Mouse (Mus musculus) kidney, embryonic 14.5 days (tissue): ENCODE results near the gene Pla1a. TPM values are rescaled to one million over a fixed set of nuclear protein-coding genes. Genes with fewer than 3 reads are reported as not detected.
"Not testable (repeated sequence)": the region's sequence is repeated elsewhere in the genome, so short reads cannot be mapped to it uniquely, and the experiment has no call there.

Experiments
- ATAC-seq: fragments of 200-750 bp; cut with Nextera tagmentation; 2 replicates; pipeline ENCODE4 v1.8.0; 2017; ENCODE audit warnings: moderate number of reproducible peaks, mild to moderate bottlenecking, moderate TSS enrichment, moderate library complexity; ENCODE audit not compliant: low FRiP score, low TSS enrichment
- H3K27ac ChIP-seq: fragments of 300-500 bp; sonication (generic); 2 replicates; pipeline ENCODE4 v1.5.1; 2014; ENCODE audit warnings: low read depth, mild to moderate bottlenecking, low read length, moderate library complexity, mixed read lengths
- H3K27me3 ChIP-seq: fragments of 300-500 bp; sonication (generic); 2 replicates; pipeline ENCODE4 v1.6.1; 2014; ENCODE audit warnings: mild to moderate bottlenecking, low read length; ENCODE audit not compliant: control insufficient read depth, insufficient read depth
- H3K36me3 ChIP-seq: fragments of 300-500 bp; sonication (generic); 2 replicates; pipeline ENCODE4 v1.6.1; 2014; ENCODE audit warnings: low read length, mixed read lengths; ENCODE audit not compliant: control insufficient read depth, insufficient read depth
- H3K4me1 ChIP-seq: fragments of 300-500 bp; sonication (generic); 2 replicates; pipeline ENCODE4 v1.6.1; 2014; ENCODE audit warnings: low read length, mixed read lengths; ENCODE audit not compliant: control insufficient read depth, insufficient read depth
- H3K4me2 ChIP-seq: fragments of 300-500 bp; sonication (generic); replicated peaks from 2 replicates; pipeline ENCODE4 v1.6.1; 2014; ENCODE audit warnings: low read depth, mild to moderate bottlenecking, low read length
- H3K4me3 ChIP-seq: fragments of 300-500 bp; sonication (generic); 2 replicates; pipeline ENCODE4 v1.5.1; 2014; ENCODE audit warnings: mild to moderate bottlenecking, low read length
- H3K9ac ChIP-seq: fragments of 300-500 bp; sonication (generic); 2 replicates; pipeline ENCODE4 v1.6.1; 2014; ENCODE audit warnings: low read depth, mild to moderate bottlenecking, low read length, moderate library complexity
- H3K9me3 ChIP-seq: fragments of 300-500 bp; sonication (generic); 2 replicates; pipeline ENCODE4 v1.6.1; 2016; ENCODE audit warnings: low read length; ENCODE audit not compliant: control insufficient read depth
- WGBS: fragments of 180-500 bp; shearing (Covaris S2); extraction: QIAGEN DNeasy Blood & Tissue Kit; methylation state at CpG from one replicate; pipeline ENCODE4 v1.1.7; 2014; 5-methylcytosine and 5-hydroxymethylcytosine counted together
- polyA plus RNA-seq: library from polyadenylated mRNA; unstranded; fragments of >200 nt; fragmentation: Nextera tagmentation; extraction: Ambion mirVana; gene quantifications from 2 replicates; pipeline ENCODE4 v1.2.1, GENCODE M21; 2014

The Pla1a gene
- polyA plus RNA-seq, 1 experiment from 2014 or later = 0.79 TPM

GRCm38 (mm10) chr16:38452442-38453202 lies 19.7 kb upstream of the Pla1a start, which contains the start of gene Adprh:
Gene Adprh (minus strand): TSS chr16:38452703.
- peak; percentile 98 for ATAC-seq
- Histone ChIP-seq H3K27ac (peak within 1 kb of the TSS; percentile 94), H3K9ac (peak within 1 kb of the TSS; percentile 91), H3K4me1 (peaks cover 9% of the 10 kb centered on the region), H3K27me3 (no peaks in the 10 kb centered on the region), H3K9me3 (no peaks in the 10 kb centered on the region), H3K4me3 (peak within 1 kb of the TSS; percentile 71), H3K36me3 (peaks cover 14% of the 10 kb centered on the region), H3K4me2 (peak within 1 kb of the TSS; percentile 76)
- 2% methylated on average over 61 of the region's 61 CpGs for WGBS

- Histone ChIP-seq H3K4me2 (peak overlapping the region; percentile 76), H3K27me3 (no peaks in the 10 kb centered on the region), H3K9me3 (no peaks in the 10 kb centered on the region), H3K36me3 (peaks cover 24% of the 10 kb centered on the region), H3K9ac (peak overlapping the region; percentile 91), H3K4me1 (peaks cover 9% of the 10 kb centered on the region), H3K27ac (peak overlapping the region; percentile 94), H3K4me3 (peak overlapping the region; percentile 71)
- WGBS = 42% methylated on average over 12 of the region's 12 CpGs
- no peak for ATAC-seq
Observed at GRCm38 (mm10) chr16:38451421-38452205, 18.7 kb upstream of the Pla1a start.

- Histone ChIP-seq H3K9ac (no peak overlapping the region), H3K36me3 (peaks cover 33% of the 10 kb centered on the region), H3K27me3 (no peaks in the 10 kb centered on the region), H3K4me2 (no peak overlapping the region), H3K4me1 (peaks cover 9% of the 10 kb centered on the region), H3K27ac (no peak overlapping the region), H3K9me3 (no peaks in the 10 kb centered on the region), H3K4me3 (no peak overlapping the region)
- 90% methylated on average over 7 of the region's 7 CpGs for WGBS
- no peak for ATAC-seq
Observed at GRCm38 (mm10) chr16:38450707-38451106, 17.8 kb upstream of the Pla1a start.

GRCm38 (mm10) chr16:38448458-38448857 lies 15.5 kb upstream of the Pla1a start:
- Histone ChIP-seq H3K27me3 (no peaks in the 10 kb centered on the region), H3K27ac (no peak overlapping the region), H3K36me3 (peaks cover 52% of the 10 kb centered on the region), H3K4me1 (peaks cover 9% of the 10 kb centered on the region), H3K4me3 (no peak overlapping the region), H3K4me2 (no peak overlapping the region), H3K9me3 (no peaks in the 10 kb centered on the region), H3K9ac (no peak overlapping the region)
- 89% methylated on average over 12 of the region's 12 CpGs for WGBS
- ATAC-seq = no peak

- Histone ChIP-seq H3K27me3 (no peaks in the 10 kb centered on the region), H3K36me3 (peaks cover 52% of the 10 kb centered on the region)
Observed at GRCm38 (mm10) chr16:38447366-38447765, 14.4 kb upstream of the Pla1a start.

GRCm38 (mm10) chr16:38446141-38446540 lies 13.2 kb upstream of the Pla1a start:
- not testable (repeated sequence) for H3K9ac ChIP-seq
- H3K36me3 ChIP-seq = peaks cover 52% of the 10 kb centered on the region
- 100% methylated on average over 2 of the region's 2 CpGs for WGBS

More at GRCm38 (mm10) chr16:38447366-38447765, 14.4 kb upstream of the Pla1a start:
- no peak overlapping the region for H3K4me2 ChIP-seq
- no peaks in the 10 kb centered on the region for H3K9me3 ChIP-seq
- no peak overlapping the region for H3K27ac ChIP-seq
- 92% methylated on average over 21 of the region's 21 CpGs for WGBS
- no peak overlapping the region for H3K9ac ChIP-seq
- ATAC-seq = no peak
- no peak overlapping the region for H3K4me3 ChIP-seq
- H3K4me1 ChIP-seq = peaks cover 6% of the 10 kb centered on the region

GRCm38 (mm10) chr16:38445576-38445975 lies 12.6 kb upstream of the Pla1a start:
- H3K27ac ChIP-seq = no peak overlapping the region
- 97% methylated on average over 20 of the region's 20 CpGs for WGBS
- no peaks in the 10 kb centered on the region for H3K9me3 ChIP-seq
- no peak overlapping the region for H3K4me2 ChIP-seq
- H3K36me3 ChIP-seq = peaks cover 52% of the 10 kb centered on the region
- no peak for ATAC-seq
- H3K4me1 ChIP-seq = no peaks in the 10 kb centered on the region
- no peak overlapping the region for H3K4me3 ChIP-seq
- no peak overlapping the region for H3K9ac ChIP-seq
- H3K27me3 ChIP-seq = no peaks in the 10 kb centered on the region

More at GRCm38 (mm10) chr16:38446141-38446540, 13.2 kb upstream of the Pla1a start:
- not testable (repeated sequence) for H3K4me1 ChIP-seq, H3K27me3 ChIP-seq, H3K4me3 ChIP-seq, H3K9me3 ChIP-seq, H3K4me2 ChIP-seq, ATAC-seq, H3K27ac ChIP-seq

GRCm38 (mm10) chr16:38445046-38445445 lies 12.1 kb upstream of the Pla1a start:
- Histone ChIP-seq H3K36me3 (peaks cover 48% of the 10 kb centered on the region), H3K27ac (no peak overlapping the region), H3K9ac (no peak overlapping the region), H3K4me2 (no peak overlapping the region), H3K4me3 (no peak overlapping the region), H3K9me3 (no peaks in the 10 kb centered on the region), H3K4me1 (no peaks in the 10 kb centered on the region), H3K27me3 (no peaks in the 10 kb centered on the region)
- ATAC-seq = no peak
- 97% methylated on average over 1 of the region's 1 CpGs for WGBS
